Mouse (Mus musculus): Measurements from ENCODE around the gene Ahctf1.

DNA sequence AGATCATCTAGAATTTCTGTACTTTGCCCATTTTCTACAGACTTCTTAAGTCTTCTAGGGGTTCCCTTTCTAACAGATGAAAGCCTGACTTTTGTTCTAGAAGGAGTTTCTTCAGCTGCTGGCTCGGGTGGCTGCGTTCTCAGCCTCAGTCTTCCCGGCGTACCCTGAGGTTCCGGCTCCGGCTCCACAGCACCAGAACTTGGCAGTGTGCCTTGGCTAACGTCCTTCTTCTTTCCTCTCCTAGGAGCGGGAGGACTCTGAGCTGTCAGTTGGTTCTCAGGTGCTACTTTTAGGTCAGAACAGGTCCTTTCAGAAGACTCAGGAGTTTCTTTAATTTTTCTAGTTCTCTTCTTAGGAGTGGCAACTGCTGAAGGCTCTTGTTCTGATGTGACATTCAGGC, 50.5 kb downstream of the Ahctf1 start:
- TF ChIP-seq CTCF (IDR thresholded peaks at IDR 0.05; ENCODE audit: insufficient read depth, low read length) (no peak), POLR2A (IDR thresholded peaks at IDR 0.05; ENCODE audit: borderline replicate concordance, extremely low read depth, low read depth, low read length) (no peak)

Measured in lung, adult 2 months (tissue).